Mouse (Mus musculus) B cell, adult 2 months (primary cell): Measurements from ENCODE around the gene Raet1e.
"Not testable (repeated sequence)": the region's sequence is repeated elsewhere in the genome, so short reads cannot be mapped to it uniquely, and the experiment has no call there.

Experiments used
- DNase-seq, 2 experiments: peaks; one replicate each; pipeline ENCODE4 v3.0.0; 2022

The Raet1e gene

GRCm38 (mm10) chr10:22165328-22166003 is 7.1 kb downstream of the Raet1e start:
- not testable (repeated sequence) for DNase-seq

- DNase-seq = not testable (repeated sequence)
Observed at GRCm38 (mm10) chr10:22166025-22166424, 7.7 kb downstream of the Raet1e start.

GRCm38 (mm10) chr10:22167061-22167460 is 8.7 kb downstream of the Raet1e start:
- DNase-seq = not testable (repeated sequence)

- not testable (repeated sequence) for DNase-seq
Observed at GRCm38 (mm10) chr10:22169116-22169515, 10.7 kb downstream of the Raet1e start.

GRCm38 (mm10) chr10:22172431-22173334 is 14.3 kb downstream of the Raet1e start:
- not testable (repeated sequence) for DNase-seq

- DNase-seq = not testable (repeated sequence)
Observed at GRCm38 (mm10) chr10:22173335-22174189, 15.2 kb downstream of the Raet1e start.

- DNase-seq = not testable (repeated sequence)
Observed at GRCm38 (mm10) chr10:22174190-22174487, 15.8 kb downstream of the Raet1e start.

GRCm38 (mm10) chr10:22176515-22176914 is 18.1 kb downstream of the Raet1e start:
- not testable (repeated sequence) for DNase-seq

- DNase-seq = not testable (repeated sequence)
Observed at GRCm38 (mm10) chr10:22191035-22191434, 32.7 kb downstream of the Raet1e start.

- DNase-seq = not testable (repeated sequence)
Observed at GRCm38 (mm10) chr10:22201352-22201751, 43.0 kb downstream of the Raet1e start.

- DNase-seq = not testable (repeated sequence)
Observed at GRCm38 (mm10) chr10:22202784-22203583, 44.6 kb downstream of the Raet1e start.

- not testable (repeated sequence) for DNase-seq
Observed at GRCm38 (mm10) chr10:22206443-22206842, 48.1 kb downstream of the Raet1e start.

GRCm38 (mm10) chr10:22212012-22212696 is 53.8 kb downstream of the Raet1e start:
- peak; percentile 52 to 57 for DNase-seq

- peak in 1 of 2 experiments; percentile 8 for DNase-seq
Observed at GRCm38 (mm10) chr10:22223474-22224349, 65.3 kb downstream of the Raet1e start.

- no peak for DNase-seq
Observed at GRCm38 (mm10) chr10:22265060-22265459, 106.7 kb downstream of the Raet1e start.

- peak in 1 of 2 experiments; percentile 35 for DNase-seq
Observed at GRCm38 (mm10) chr10:22270879-22271786, 112.8 kb downstream of the Raet1e start.

GRCm38 (mm10) chr10:22272914-22273683 is 114.7 kb downstream of the Raet1e start:
- peak; percentile 27 to 39 for DNase-seq

GRCm38 (mm10) chr10:22273684-22274305 is 115.4 kb downstream of the Raet1e start:
- peak in 1 of 2 experiments; percentile 8 for DNase-seq
